Mouse (Mus musculus) cerebellum, adult 2 months (tissue): ENCODE results near the gene Nfic.

Experiments
- CTCF ChIP-seq: fragments of 200-500 bp; IDR thresholded peaks from 2 replicates; pipeline ENCODE4 v1.5.1; 2011; ENCODE audit warnings: low read depth, mild to moderate bottlenecking, control low read depth, low read length, moderate library complexity, borderline replicate concordance; ENCODE audit not compliant: insufficient read depth
- POLR2A ChIP-seq: fragments of 200-500 bp; IDR thresholded peaks from 2 replicates; pipeline ENCODE4 v1.6.1; 2011; ENCODE audit warnings: low read length, control low read depth, borderline replicate concordance; ENCODE audit not compliant: insufficient read depth

DNA sequence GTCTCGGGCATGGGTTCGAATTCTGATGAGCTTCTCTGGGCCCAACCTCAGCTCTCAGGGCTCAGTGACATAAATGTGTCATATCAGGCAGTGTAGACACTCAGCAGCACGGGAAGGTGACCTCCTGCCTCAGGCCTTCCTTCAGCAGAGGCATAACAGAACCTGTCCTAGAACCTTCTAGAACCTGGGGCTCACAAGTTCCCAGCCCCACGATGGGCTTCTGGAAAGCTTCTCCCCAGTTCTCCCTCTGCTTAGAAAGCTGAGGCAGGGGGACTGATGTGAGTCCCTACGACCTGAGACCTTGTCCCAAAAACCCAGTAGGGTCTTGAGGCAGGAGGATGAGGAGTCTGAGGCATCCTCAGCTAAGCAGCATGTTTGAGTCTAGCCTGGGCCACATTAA lies 40.3 kb downstream of the Nfic start:
- TF ChIP-seq CTCF (no peak), POLR2A (no peak)
